Mouse (Mus musculus): ENCODE data around the gene Pheta2. TPM values are rescaled to one million over a fixed set of nuclear protein-coding genes. Genes with fewer than 3 reads are reported as not detected.
"Not testable (repeated sequence)": the region's sequence is repeated elsewhere in the genome, so short reads cannot be mapped to it uniquely, and the experiment has no call there.

The Pheta2 gene
- polyA plus RNA-seq, 1 experiment from 2014 or later: 1.8 TPM

DNA sequence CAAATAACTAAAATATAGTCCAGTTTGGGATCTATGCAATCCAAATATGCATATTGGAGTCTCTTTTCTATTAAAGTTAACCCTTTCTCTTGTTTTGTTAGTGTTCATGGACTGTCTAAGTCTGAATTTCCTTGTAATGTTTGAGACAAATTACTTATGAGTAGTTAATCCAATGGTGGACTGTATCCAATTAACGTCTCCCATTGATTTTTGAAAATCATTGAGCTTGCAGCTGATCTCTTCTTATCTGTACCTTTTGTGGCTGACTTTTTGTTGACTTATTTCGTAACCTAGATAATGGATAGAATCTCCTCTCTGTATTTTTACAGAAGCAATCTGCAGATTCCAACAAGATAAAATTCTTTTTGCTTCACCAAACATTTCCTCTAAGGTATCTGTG lies 43.7 kb downstream of the Pheta2 start:
- 92% methylated on average over 2 of the region's 2 CpGs for WGBS
- Histone ChIP-seq H3K4me3 (replicated peaks; ENCODE audit: low read length) (no peak overlapping the region), H3K4me2 (replicated peaks) (no peak overlapping the region), H3K9me3 (ENCODE audit: control insufficient read depth, low read length) (no peaks in the 10 kb centered on the region), H3K27ac (no peak overlapping the region), H3K36me3 (replicated peaks; ENCODE audit: control insufficient read depth, insufficient read depth) (no peaks in the 10 kb centered on the region), H3K4me1 (replicated peaks; ENCODE audit: control insufficient read depth, insufficient read depth, low read length) (0 out of 2 replicates have a peak, but pooled peaks cover 4% of the 10 kb centered on the region), H3K9ac (no peak overlapping the region), H3K27me3 (ENCODE audit: control insufficient read depth, insufficient read depth, low read length) (no peaks in the 10 kb centered on the region)
- no peak for ATAC-seq (ENCODE audit: low FRiP score)
- DNase-seq (ENCODE audit: low spot score): no peak

DNA sequence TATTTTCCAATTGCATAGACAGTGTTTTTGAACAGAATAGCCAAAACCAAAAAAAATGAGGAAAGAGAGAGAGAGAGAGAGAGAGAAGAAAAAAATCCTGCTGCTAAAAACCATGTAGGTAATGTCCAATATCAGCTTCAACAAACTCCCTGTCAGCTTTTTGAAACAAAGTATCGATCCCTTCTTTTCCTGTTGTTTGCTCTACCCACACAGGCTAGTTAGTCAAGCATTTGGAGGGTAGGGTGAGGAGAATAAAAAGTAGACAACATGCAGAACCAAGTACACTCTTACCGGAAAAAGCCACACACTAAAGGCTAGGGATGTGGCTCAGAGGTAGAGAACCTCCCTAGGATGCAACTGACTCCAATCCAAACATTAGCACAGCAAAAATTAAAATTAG lies 47.0 kb downstream of the Pheta2 start:
- 93% methylated on average over 2 of the region's 2 CpGs for WGBS
- Histone ChIP-seq H3K4me2 (replicated peaks) (no peak overlapping the region), H3K36me3 (replicated peaks; ENCODE audit: control insufficient read depth, insufficient read depth) (no peaks in the 10 kb centered on the region), H3K27ac (no peak overlapping the region), H3K27me3 (ENCODE audit: control insufficient read depth, insufficient read depth, low read length) (no peaks in the 10 kb centered on the region), H3K4me3 (replicated peaks; ENCODE audit: low read length) (no peak overlapping the region), H3K9me3 (ENCODE audit: control insufficient read depth, low read length) (no peaks in the 10 kb centered on the region), H3K4me1 (replicated peaks; ENCODE audit: control insufficient read depth, insufficient read depth, low read length) (no peaks in the 10 kb centered on the region), H3K9ac (no peak overlapping the region)
- ATAC-seq (ENCODE audit: low FRiP score) (no peak), DNase-seq (ENCODE audit: low spot score) (no peak)

DNA sequence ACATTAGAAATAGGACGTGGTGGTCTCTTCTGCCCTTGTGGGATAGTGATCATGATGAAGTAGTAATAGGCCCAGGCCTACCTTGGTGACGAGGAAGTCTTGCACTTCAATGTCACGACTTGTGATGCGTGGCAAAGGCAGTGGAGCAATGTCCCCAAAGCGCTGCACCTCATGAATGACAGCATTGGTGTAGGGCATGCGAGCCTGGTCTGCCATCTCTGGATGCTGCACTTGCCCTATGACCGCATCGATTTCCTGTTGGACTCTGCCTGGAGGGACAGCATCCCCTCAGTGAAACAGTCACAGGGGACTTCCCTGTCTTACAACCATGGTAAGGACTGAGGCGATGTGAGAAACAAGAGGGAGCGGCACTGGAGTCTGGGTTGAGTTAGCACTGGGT lies 51.2 kb downstream of the Pheta2 start:
- not testable (repeated sequence) for H3K36me3 ChIP-seq (replicated peaks; ENCODE audit: control insufficient read depth, insufficient read depth); H3K9ac ChIP-seq; H3K4me2 ChIP-seq (replicated peaks); H3K27ac ChIP-seq; H3K27me3 ChIP-seq (ENCODE audit: control insufficient read depth, insufficient read depth, low read length); H3K4me1 ChIP-seq (replicated peaks; ENCODE audit: control insufficient read depth, insufficient read depth, low read length); ATAC-seq (ENCODE audit: low FRiP score); H3K9me3 ChIP-seq (ENCODE audit: control insufficient read depth, low read length); H3K4me3 ChIP-seq (replicated peaks; ENCODE audit: low read length); DNase-seq (ENCODE audit: low spot score)
- WGBS: 93% methylated on average over 10 of the region's 10 CpGs

DNA sequence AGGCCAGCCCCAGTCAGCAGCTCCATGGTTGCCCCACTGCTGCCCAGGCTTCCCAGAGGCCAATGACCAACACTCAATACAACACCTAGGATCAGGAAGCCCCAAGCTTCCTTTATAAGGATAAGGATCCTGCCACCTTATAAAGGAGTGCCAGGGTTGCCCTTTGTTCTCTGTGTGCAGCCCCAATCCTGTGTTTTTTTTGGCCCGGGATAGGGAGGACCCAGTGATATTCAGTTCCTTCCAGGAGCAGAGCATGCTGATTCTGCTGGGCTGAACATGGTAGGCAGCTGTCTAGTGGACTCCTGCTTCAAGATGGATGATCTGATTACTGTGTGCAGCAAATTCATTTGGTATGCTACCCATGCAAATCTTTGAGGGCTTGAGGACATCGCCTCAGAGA lies 55.2 kb downstream of the Pheta2 start, which contains the start of gene Cyp2d11:
Cyp2d11 (minus strand) TSS at position 101 of the 400 bp plus-strand sequence.
- not testable (repeated sequence) for H3K4me3 ChIP-seq (replicated peaks; ENCODE audit: low read length); DNase-seq (ENCODE audit: low spot score); H3K27ac ChIP-seq; H3K9me3 ChIP-seq (ENCODE audit: control insufficient read depth, low read length); H3K4me1 ChIP-seq (replicated peaks; ENCODE audit: control insufficient read depth, insufficient read depth, low read length); H3K4me2 ChIP-seq (replicated peaks); H3K36me3 ChIP-seq (replicated peaks; ENCODE audit: control insufficient read depth, insufficient read depth); H3K27me3 ChIP-seq (ENCODE audit: control insufficient read depth, insufficient read depth, low read length); ATAC-seq (ENCODE audit: low FRiP score); H3K9ac ChIP-seq
- 94% methylated on average over 2 of the region's 2 CpGs for WGBS

Small RNA genes lying within 50 kb of the gene (microRNA-seq; reads per million reads assigned to microRNA genes)
- gene Mir7684: not detected

Other genes with a start within 250 kb of the Pheta2 start
- 12.9 and 13.8 TPM in 2 replicates for gene Ccdc134, start 211.0 kb upstream of the Pheta2 start, polyA plus RNA-seq (2014; fragmentation: Nextera tagmentation; extraction: Ambion mirVana)
- 153 and 154 TPM in 2 replicates for gene Srebf2, start 191.8 kb upstream of the Pheta2 start, polyA plus RNA-seq (2014; fragmentation: Nextera tagmentation; extraction: Ambion mirVana)
- gene Shisa8, start 126.1 kb upstream of the Pheta2 start, polyA plus RNA-seq (2014; fragmentation: Nextera tagmentation; extraction: Ambion mirVana): 3.4 and 6.3 TPM in 2 replicates
- gene Tnfrsf13c, start 114.6 kb upstream of the Pheta2 start, polyA plus RNA-seq (2014; fragmentation: Nextera tagmentation; extraction: Ambion mirVana): 0.51 and 0.68 TPM in 2 replicates
- 17.0 and 18.0 TPM in 2 replicates for gene Cenpm, start 94.2 kb upstream of the Pheta2 start, polyA plus RNA-seq (2014; fragmentation: Nextera tagmentation; extraction: Ambion mirVana)
- 10.2 and 13.2 TPM in 2 replicates for gene 1500009C09Rik, start 86.5 kb upstream of the Pheta2 start, polyA plus RNA-seq (2014; fragmentation: Nextera tagmentation; extraction: Ambion mirVana)
- gene Sept3, start 64.0 kb upstream of the Pheta2 start, polyA plus RNA-seq (2014; fragmentation: Nextera tagmentation; extraction: Ambion mirVana): 375 and 410 TPM in 2 replicates
- gene Wbp2nl, start 40.0 kb upstream of the Pheta2 start, polyA plus RNA-seq (2014; fragmentation: Nextera tagmentation; extraction: Ambion mirVana): 0.17 and 0.29 TPM in 2 replicates
- 32.1 and 38.7 TPM in 2 replicates for gene Naga, start within 50 bp of the Pheta2 start, polyA plus RNA-seq (2014; fragmentation: Nextera tagmentation; extraction: Ambion mirVana)
- gene Smdt1, start within 50 bp of the Pheta2 start, polyA plus RNA-seq (2014; fragmentation: Nextera tagmentation; extraction: Ambion mirVana): 349 and 367 TPM in 2 replicates
- 383 and 445 TPM in 2 replicates for gene Ndufa6, start 15.4 kb downstream of the Pheta2 start, polyA plus RNA-seq (2014; fragmentation: Nextera tagmentation; extraction: Ambion mirVana)
- 2.3 and 2.5 TPM in 2 replicates for gene Cyp2d22, start 41.3 kb downstream of the Pheta2 start, polyA plus RNA-seq (2014; fragmentation: Nextera tagmentation; extraction: Ambion mirVana)
- gene Cyp2d11, start 55.1 kb downstream of the Pheta2 start, polyA plus RNA-seq (2014; fragmentation: Nextera tagmentation; extraction: Ambion mirVana): not detected in 2 replicates
- not detected in 2 replicates for gene Cyp2d10, start 68.3 kb downstream of the Pheta2 start, polyA plus RNA-seq (2014; fragmentation: Nextera tagmentation; extraction: Ambion mirVana)
- gene Cyp2d9, start 94.5 kb downstream of the Pheta2 start, polyA plus RNA-seq (2014; fragmentation: Nextera tagmentation; extraction: Ambion mirVana): not detected in 2 replicates
- gene Cyp2d12, start 216.1 kb downstream of the Pheta2 start, polyA plus RNA-seq (2014; fragmentation: Nextera tagmentation; extraction: Ambion mirVana): not detected in 2 replicates